Mouse (Mus musculus) telencephalon, adult 2 months (tissue): ENCODE measurements around the gene Tacr2.

Experiments used
- DNase-seq: peaks from one replicate; pipeline ENCODE4 v3.0.0-alpha.2; 2011; ENCODE audit warnings: low read depth, low spot score

The Tacr2 gene

GRCm38 (mm10) chr10:62252000-62252488 lies at the start of gene Tacr2:
Gene Tacr2 (plus strand): TSS chr10:62252438.
- DNase-seq: no peak

- peak; percentile 41 for DNase-seq
These were observed 49.7 kb upstream of the Tacr2 start for GRCm38 (mm10) chr10:62202574-62202973.

GRCm38 (mm10) chr10:62208241-62208896 lies 43.9 kb upstream of the Tacr2 start:
- no peak for DNase-seq

GRCm38 (mm10) chr10:62211310-62211709 lies 40.9 kb upstream of the Tacr2 start:
- DNase-seq: no peak

- DNase-seq: no peak
These were observed 37.0 kb upstream of the Tacr2 start for GRCm38 (mm10) chr10:62215169-62215616.

- DNase-seq: no peak
These were observed 36.6 kb upstream of the Tacr2 start for GRCm38 (mm10) chr10:62215633-62216032.

GRCm38 (mm10) chr10:62216595-62216994 lies 35.6 kb upstream of the Tacr2 start:
- DNase-seq: no peak

- no peak for DNase-seq
These were observed 35.0 kb upstream of the Tacr2 start for GRCm38 (mm10) chr10:62217196-62217595.

- DNase-seq: no peak
These were observed 34.0 kb upstream of the Tacr2 start for GRCm38 (mm10) chr10:62218044-62218788.

GRCm38 (mm10) chr10:62218789-62219172 lies 33.5 kb upstream of the Tacr2 start:
- no peak for DNase-seq

- no peak for DNase-seq
These were observed 31.3 kb upstream of the Tacr2 start for GRCm38 (mm10) chr10:62220732-62221514.

GRCm38 (mm10) chr10:62221647-62222046 lies 30.6 kb upstream of the Tacr2 start:
- no peak for DNase-seq

- no peak for DNase-seq
These were observed 29.5 kb upstream of the Tacr2 start for GRCm38 (mm10) chr10:62222777-62223176.

- no peak for DNase-seq
These were observed 28.0 kb upstream of the Tacr2 start for GRCm38 (mm10) chr10:62224231-62224630.

- no peak for DNase-seq
These were observed 26.4 kb upstream of the Tacr2 start for GRCm38 (mm10) chr10:62225839-62226238.

- no peak for DNase-seq
These were observed 24.1 kb upstream of the Tacr2 start for GRCm38 (mm10) chr10:62228126-62228525.

GRCm38 (mm10) chr10:62230708-62231394 lies 21.4 kb upstream of the Tacr2 start, which contains the start of gene Tspan15:
Gene Tspan15 (minus strand): TSS chr10:62231251.
- peak; percentile 46 for DNase-seq

GRCm38 (mm10) chr10:62231395-62231732 lies 20.9 kb upstream of the Tacr2 start:
- no peak for DNase-seq

- DNase-seq: no peak
These were observed 20.4 kb upstream of the Tacr2 start for GRCm38 (mm10) chr10:62231811-62232210.

GRCm38 (mm10) chr10:62236165-62236564 lies 16.1 kb upstream of the Tacr2 start:
- DNase-seq: peak; percentile 55

- DNase-seq: no peak
These were observed 15.0 kb upstream of the Tacr2 start for GRCm38 (mm10) chr10:62237205-62237604.

- DNase-seq: peak; percentile 23
These were observed 13.6 kb upstream of the Tacr2 start for GRCm38 (mm10) chr10:62238688-62239087.
